Mouse (Mus musculus): ENCODE data around the gene Med24. TPM values are rescaled to one million over a fixed set of nuclear protein-coding genes. Genes with fewer than 3 reads are reported as not detected.
"Not testable (repeated sequence)": the region's sequence is repeated elsewhere in the genome, so short reads cannot be mapped to it uniquely, and the experiment has no call there.

Gene Med24
- total RNA-seq, 2 experiments from 2014 or later: 126 to 134 TPM

DNA sequence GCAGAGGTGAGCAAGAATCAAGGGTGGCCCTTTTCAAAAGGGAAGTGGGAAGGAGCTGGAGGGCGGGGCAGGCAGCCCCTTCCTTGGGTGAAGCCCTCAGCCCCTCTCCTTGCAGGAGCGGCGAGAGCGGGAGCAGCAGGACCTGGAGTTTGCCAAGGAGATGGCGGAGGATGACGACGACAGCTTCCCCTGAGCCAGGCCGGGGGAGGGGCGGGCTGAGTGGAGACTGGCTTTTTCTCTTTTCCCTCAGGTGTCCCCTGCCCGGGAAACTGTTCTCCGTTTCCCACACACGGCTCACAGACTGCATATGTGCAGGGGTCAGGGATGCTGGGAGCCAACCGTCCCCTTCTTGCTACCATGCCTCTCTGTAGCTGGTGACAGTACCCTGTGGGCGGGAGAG is 33.8 kb downstream of the Med24 start:
- no peak for TF ChIP-seq CTCF (IDR thresholded peaks at IDR 0.05)
- no peak overlapping the region for H3K27ac ChIP-seq
- no peak overlapping the region for H3K4me3 ChIP-seq
- DNase-seq (ENCODE audit: extremely low spot score in 1 of 2, low spot score in 2 of 2): no peak
- intact Hi-C loops (cut with DNase I): no loop called here

DNA sequence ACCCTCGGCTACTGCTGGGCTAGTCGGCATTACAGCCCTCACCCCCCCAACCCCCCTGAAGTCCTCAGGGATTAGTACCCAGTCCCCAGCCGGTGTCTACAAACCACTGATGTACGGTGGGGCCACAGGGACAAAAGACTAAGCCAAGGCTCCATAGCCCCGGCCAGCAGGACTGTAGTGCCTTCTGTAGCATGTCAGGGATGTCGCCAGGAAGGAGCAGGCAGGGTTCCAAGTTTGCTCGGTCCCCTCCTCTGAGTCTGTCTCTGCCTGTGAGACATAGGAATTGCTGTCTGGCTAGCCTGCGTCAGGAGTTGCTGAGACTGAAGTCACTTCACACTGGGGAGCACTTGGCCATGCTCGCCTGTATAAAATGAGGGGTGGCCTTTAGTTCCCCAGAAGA is 34.9 kb downstream of the Med24 start:
- intact Hi-C loops (cut with DNase I): no loop called here
- TF ChIP-seq CTCF (IDR thresholded peaks at IDR 0.05): no peak
- no peak overlapping the region for H3K4me3 ChIP-seq
- H3K27ac ChIP-seq: no peak overlapping the region
- DNase-seq (ENCODE audit: extremely low spot score in 1 of 2, low spot score in 2 of 2): no peak

DNA sequence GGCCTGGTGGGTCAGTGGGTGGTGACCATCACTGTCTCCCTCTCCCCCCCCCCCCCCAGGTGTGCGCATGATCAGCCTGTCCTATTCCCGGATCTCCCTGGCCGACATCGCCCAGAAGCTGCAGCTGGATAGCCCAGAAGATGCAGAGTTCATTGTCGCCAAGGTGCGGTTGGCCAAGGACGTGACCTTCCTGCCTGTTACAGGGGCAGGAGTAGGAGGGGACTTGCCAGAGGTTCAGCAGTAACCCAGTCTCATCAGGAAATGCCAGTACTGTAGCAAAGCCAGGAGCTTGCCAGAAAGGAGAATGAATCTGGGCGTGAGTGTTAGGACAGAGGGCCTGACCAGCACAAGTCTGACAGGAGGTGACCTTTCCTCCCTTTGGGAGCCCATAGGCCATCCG is 35.5 kb downstream of the Med24 start:
- intact Hi-C loops (cut with DNase I): no loop called here
- Histone ChIP-seq H3K27ac (no peak overlapping the region), H3K4me3 (no peak overlapping the region)
- no peak for DNase-seq (ENCODE audit: extremely low spot score in 1 of 2, low spot score in 2 of 2)
- no peak for TF ChIP-seq CTCF (IDR thresholded peaks at IDR 0.05)

DNA sequence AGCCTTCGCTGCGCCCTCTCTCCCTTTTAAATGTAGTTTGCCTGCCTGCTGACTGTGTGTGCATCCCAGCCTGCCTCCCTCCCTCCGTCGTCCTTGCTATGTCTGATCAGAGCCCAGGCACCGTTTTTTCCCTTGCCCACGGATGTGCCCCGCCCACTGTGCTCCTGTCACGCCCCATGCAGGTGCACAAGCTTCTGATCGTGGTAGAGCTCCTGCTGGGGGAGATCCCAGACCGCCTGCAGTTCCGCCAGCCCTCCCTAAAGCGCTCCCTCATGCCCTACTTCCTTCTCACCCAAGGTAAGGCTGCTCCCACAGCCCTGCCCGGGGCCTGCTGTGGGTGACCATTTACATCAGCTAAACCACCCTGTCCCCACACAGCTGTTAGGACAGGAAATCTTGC is 36.0 kb downstream of the Med24 start:
- H3K27ac ChIP-seq: no peak overlapping the region
- intact Hi-C loops (cut with DNase I): no loop called here
- TF ChIP-seq CTCF (IDR thresholded peaks at IDR 0.05): no peak
- DNase-seq (ENCODE audit: extremely low spot score in 1 of 2, low spot score in 2 of 2): no peak
- H3K4me3 ChIP-seq: no peak overlapping the region

DNA sequence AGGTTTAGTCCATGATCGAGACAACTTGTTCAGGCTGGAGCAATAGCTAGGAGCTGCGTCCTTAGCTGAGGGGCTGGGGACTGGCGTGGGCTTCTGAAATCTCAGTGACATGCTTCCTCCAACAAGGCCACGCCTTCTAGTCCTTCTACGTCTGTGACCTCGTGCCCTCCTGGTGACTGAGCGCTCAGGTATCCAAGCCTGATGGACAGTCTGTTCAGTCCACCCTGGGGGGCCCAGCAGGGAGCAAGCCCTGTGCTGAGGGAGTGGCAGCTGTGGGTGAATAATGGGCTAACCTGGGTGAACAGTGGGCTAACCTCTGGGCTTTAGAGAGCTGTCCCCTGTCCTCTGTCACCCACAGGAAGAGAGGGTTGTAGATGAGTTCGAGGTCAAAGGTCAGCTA is 41.2 kb downstream of the Med24 start:
- intact Hi-C loops (cut with DNase I): no loop called here
- TF ChIP-seq CTCF (IDR thresholded peaks at IDR 0.05): no peak
- Histone ChIP-seq H3K4me3 (no peak overlapping the region), H3K27ac (no peak overlapping the region)
- DNase-seq (ENCODE audit: extremely low spot score in 1 of 2, low spot score in 2 of 2): no peak

DNA sequence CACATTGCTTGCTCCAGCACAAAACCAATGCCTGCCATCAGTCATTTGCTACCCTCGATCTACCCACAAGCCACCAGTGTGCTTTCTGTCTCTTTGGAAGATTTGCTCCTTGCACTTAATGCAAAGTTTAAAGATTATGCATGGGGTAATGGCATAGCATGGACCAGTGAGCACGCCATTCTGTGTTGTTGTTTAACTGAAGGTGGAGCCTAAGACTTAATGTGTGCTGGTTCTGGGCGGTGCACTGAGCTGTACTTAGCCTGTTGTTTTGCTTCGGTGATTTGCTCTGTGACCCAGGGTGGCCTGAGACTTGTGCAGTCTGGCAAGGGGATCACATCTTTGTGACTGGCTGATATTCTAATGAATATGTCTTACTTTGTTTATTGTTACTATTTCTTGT is 42.3 kb downstream of the Med24 start:
- intact Hi-C loops (cut with DNase I): no loop called here
- no peak for TF ChIP-seq CTCF (IDR thresholded peaks at IDR 0.05)
- no peak overlapping the region for H3K27ac ChIP-seq

DNA sequence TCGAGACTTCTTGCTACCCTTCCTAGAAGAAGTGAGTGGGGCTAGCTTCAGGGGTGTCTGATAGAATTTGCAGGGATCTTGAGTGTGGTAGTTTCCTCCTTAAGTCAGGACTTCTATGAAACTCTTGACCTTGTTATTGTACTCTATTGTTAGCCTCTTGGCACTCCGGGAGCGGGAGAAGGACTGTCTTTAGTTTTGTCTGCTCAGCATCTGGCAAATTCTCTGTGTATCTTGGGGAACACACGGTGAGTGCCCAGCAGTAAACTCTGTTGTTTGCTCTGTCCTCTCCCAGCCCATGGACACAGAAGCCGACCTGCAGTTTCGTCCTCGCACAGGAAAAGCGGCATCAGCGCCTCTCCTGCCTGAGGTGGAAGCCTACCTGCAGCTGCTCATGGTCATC is 43.6 kb downstream of the Med24 start:
- no peak for DNase-seq (ENCODE audit: extremely low spot score in 1 of 2, low spot score in 2 of 2)
- Histone ChIP-seq H3K27ac (no peak overlapping the region), H3K4me3 (no peak overlapping the region)
- TF ChIP-seq CTCF (IDR thresholded peaks at IDR 0.05): no peak
- intact Hi-C loops (cut with DNase I): no loop called here

More for the DNA sequence above, 42.3 kb downstream of the Med24 start:
- no peak for DNase-seq (ENCODE audit: extremely low spot score in 1 of 2, low spot score in 2 of 2)
- H3K4me3 ChIP-seq: no peak overlapping the region

DNA sequence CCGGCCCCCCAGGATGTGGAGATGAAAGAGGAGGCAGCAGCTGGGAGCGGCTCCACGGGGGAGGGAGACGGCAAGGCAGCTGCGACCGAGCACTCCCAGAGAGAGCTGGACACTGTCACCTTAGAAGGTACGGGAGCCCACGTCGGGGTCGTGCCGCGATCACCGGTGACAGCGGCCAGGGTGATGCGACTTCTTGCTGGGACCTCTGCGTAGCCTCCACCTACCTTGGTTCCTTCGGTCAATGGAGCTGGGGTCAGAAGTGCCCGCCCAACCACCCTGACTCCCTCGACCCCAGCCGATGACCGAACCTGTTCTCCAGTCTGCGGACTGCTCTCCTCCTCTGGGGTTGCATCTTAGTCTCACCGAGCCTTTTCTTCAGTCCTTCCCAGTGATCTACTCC is 46.4 kb downstream of the Med24 start:
- TF ChIP-seq CTCF (IDR thresholded peaks at IDR 0.05): no peak
- intact Hi-C loops (cut with DNase I): no loop called here
- DNase-seq (ENCODE audit: extremely low spot score in 1 of 2, low spot score in 2 of 2): no peak
- Histone ChIP-seq H3K27ac (peak overlapping the region; percentile 78), H3K4me3 (peak overlapping the region; percentile 96)

DNA sequence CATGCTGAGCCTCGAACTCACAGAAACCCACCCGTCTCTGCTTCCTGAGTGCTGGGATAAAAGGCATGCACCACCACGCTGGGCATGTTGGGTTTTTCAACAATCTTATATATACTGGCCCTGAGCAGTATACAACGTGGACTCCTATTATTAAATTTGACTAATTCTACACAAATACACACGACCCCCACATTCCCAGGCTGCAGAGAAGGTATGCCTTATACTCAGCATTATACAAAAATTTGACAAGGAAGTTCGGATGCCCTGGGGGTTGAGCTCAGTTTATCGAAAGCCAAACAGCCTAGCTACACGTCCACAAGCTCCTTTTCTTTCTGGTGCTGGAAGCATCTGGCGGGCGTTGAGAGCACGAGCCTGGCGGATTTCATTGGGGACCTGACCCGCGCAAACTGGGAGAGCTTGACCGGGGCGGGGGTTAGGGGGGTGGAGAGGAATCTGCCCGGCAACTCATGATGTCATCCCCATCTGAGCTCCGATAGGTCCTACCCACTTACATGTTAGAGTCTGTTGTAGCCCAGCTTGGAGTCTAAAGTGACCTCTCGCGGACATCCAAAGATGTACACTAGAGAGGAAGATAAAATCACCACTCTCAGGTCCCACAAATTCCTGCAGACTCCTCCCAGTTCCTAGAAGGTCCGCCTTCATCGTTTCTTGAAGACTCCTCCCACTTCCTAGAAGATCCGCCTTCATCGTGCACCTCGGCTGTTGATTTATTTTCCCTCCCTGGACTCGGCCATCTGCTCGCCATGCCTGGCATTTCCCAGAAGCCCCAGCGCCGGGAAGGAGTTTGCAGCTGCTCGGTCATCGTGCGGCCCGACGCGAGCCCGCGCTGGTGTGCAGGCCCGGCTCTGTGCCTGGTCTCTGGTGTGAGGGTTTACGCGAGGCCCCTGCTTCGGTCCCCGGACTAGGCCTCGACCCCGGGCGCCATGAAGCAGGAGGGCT is 47.2 kb downstream of the Med24 start, which contains the start of gene Psmd3:
TSS of gene Psmd3 (plus strand) at position 769 of the 960 bp plus-strand sequence.
- peak within 1 kb of the TSS; percentile 78 for H3K27ac ChIP-seq
- TF ChIP-seq CTCF (IDR thresholded peaks at IDR 0.05): peak; percentile 34
- intact Hi-C loops (cut with DNase I): no loop called here
- H3K4me3 ChIP-seq: peak within 1 kb of the TSS; percentile 96
- peak; percentile 95 to 98 for DNase-seq (ENCODE audit: extremely low spot score in 1 of 2, low spot score in 2 of 2)

DNA sequence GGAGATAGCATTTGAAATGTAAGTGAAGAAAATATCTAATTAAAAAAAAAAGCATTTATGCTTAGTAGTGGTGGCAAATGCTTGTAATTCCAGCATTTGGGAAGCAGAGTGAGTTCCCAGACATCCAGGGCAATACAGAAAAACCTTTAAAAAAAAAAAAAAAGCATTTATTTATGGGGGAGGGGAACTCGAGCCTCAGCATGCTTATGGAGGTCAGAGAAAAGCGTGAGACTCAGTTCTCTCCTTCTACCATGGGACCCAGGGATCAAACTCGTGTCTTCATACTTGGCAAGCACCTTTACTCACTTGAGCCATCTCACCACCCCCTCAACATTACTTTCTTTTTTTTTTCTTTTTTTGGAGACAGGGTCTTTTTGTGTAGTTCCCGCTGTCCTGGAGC is 48.0 kb downstream of the Med24 start:
- DNase-seq (ENCODE audit: extremely low spot score in 1 of 2, low spot score in 2 of 2): no peak
- intact Hi-C loops (cut with DNase I): no loop called here
- Histone ChIP-seq H3K4me3 (no peak overlapping the region), H3K27ac (no peak overlapping the region)
- no peak for TF ChIP-seq CTCF (IDR thresholded peaks at IDR 0.05)

DNA sequence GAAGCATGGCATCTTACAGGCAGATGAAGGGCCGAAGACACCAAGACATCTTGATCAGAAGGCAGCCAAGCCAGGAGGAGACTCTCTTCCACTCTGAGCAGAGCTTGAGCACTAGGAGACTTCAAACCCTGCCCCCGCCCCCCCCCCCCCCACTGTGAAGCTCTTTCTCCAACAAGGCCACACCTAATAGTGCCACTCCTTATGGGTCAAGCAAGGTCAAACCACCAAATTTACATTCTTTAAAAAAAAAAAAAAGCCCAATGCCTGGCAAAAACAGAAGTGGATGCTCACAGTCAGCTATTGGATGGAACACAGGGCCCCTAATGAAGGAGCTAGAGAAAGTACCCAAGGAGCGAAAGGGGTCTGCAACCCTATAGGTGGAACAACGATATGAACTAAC is 48.6 kb downstream of the Med24 start:
- H3K27ac ChIP-seq; DNase-seq (ENCODE audit: extremely low spot score in 1 of 2, low spot score in 2 of 2); H3K4me3 ChIP-seq; intact Hi-C loops (cut with DNase I): not testable (repeated sequence)

DNA sequence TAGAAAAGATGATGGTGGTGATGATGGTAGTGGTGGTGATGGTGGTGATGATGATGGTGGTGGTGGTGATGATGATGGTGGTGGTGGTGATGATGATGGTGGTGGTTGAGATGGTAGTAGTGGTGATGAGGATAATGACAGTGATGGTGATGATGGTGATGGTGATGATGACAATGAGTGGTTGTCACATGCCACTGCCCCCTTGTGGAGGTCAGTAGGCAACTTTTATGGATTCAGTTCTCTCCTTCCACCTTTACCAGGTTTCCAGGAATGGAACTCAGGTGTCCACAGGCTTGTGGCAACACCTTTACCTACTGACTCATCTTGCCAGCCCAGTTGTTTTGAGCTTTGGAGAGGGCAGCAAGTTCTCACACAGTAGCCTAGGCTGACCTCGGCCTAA is 49.2 kb downstream of the Med24 start:
- DNase-seq (ENCODE audit: extremely low spot score in 1 of 2, low spot score in 2 of 2): no peak
- TF ChIP-seq CTCF (IDR thresholded peaks at IDR 0.05): no peak; the same call in 1 of the 2 replicates
- H3K4me3 ChIP-seq: no peak overlapping the region
- no peak overlapping the region for H3K27ac ChIP-seq
- intact Hi-C loops (cut with DNase I): no loop called here
